Mouse (Mus musculus) intestine, embryonic 16.5 days (tissue): Measurements from ENCODE around the gene Tspan12. TPM values are rescaled to one million over a fixed set of nuclear protein-coding genes. Genes with fewer than 3 reads are reported as not detected.
"Not testable (repeated sequence)": the region's sequence is repeated elsewhere in the genome, so short reads cannot be mapped to it uniquely, and the experiment has no call there.

Source experiments
- ATAC-seq: fragments of 200-750 bp; cut with Nextera tagmentation; 2 replicates; pipeline ENCODE4 v1.8.0; 2017; ENCODE audit warnings: moderate TSS enrichment, moderate library complexity
- H3K27ac ChIP-seq: fragments of 300-500 bp; sonication (generic); 2 replicates; pipeline ENCODE4 v1.5.1; 2014; ENCODE audit warnings: mild to moderate bottlenecking, low read length
- H3K27me3 ChIP-seq: fragments of 300-500 bp; sonication (generic); replicated peaks from 2 replicates; pipeline ENCODE4 v1.6.1; 2014; ENCODE audit warnings: low read length, control low read depth, mixed read lengths; ENCODE audit not compliant: control insufficient read depth, insufficient read depth
- H3K36me3 ChIP-seq: fragments of 300-500 bp; sonication (generic); 2 replicates; pipeline ENCODE4 v1.6.1; 2014; ENCODE audit warnings: low read length, control low read depth; ENCODE audit not compliant: control insufficient read depth, insufficient read depth
- H3K4me1 ChIP-seq: fragments of 300-500 bp; sonication (generic); 2 replicates; pipeline ENCODE4 v1.6.1; 2014; ENCODE audit warnings: low read length, control low read depth, mixed read lengths; ENCODE audit not compliant: control insufficient read depth, insufficient read depth
- H3K4me2 ChIP-seq: fragments of 300-500 bp; sonication (generic); 2 replicates; pipeline ENCODE4 v1.6.1; 2014; ENCODE audit warnings: low read depth, low read length, control low read depth
- H3K4me3 ChIP-seq: fragments of 300-500 bp; sonication (generic); 2 replicates; pipeline ENCODE4 v1.5.1; 2014; ENCODE audit warnings: mild to moderate bottlenecking, low read length
- H3K9ac ChIP-seq: fragments of 300-500 bp; sonication (generic); 2 replicates; pipeline ENCODE4 v1.6.1; 2014; ENCODE audit warnings: low read depth, low read length
- H3K9me3 ChIP-seq: fragments of 300-500 bp; sonication (generic); 2 replicates; pipeline ENCODE4 v1.6.1; 2016; ENCODE audit warnings: low read length, control low read depth; ENCODE audit not compliant: control insufficient read depth
- WGBS: fragments of 180-500 bp; shearing (Covaris S2); extraction: QIAGEN DNeasy Blood & Tissue Kit; methylation state at CpG from one replicate; pipeline ENCODE4 v1.1.7; 2014; 5-methylcytosine and 5-hydroxymethylcytosine counted together
- polyA plus RNA-seq: library from polyadenylated mRNA; unstranded; fragments of >200 nt; fragmentation: Nextera tagmentation; extraction: Ambion mirVana; gene quantifications from 2 replicates; pipeline ENCODE4 v1.2.1, GENCODE M21; 2015

Gene Tspan12
- 63.8 TPM in 2 replicates for polyA plus RNA-seq

GRCm38 (mm10) chr6:21852344-21852785 is at the start of gene Tspan12:
TSS of gene Tspan12 (minus strand) at chr6:21852515.
- no peaks in the 10 kb centered on the region for H3K36me3 ChIP-seq
- H3K4me1 ChIP-seq: peaks cover 13% of the 10 kb centered on the region; the same call in 1 of the 2 replicates
- H3K9ac ChIP-seq: peak within 1 kb of the TSS; percentile 86
- H3K4me2 ChIP-seq: peak within 1 kb of the TSS; percentile 80
- H3K27me3 ChIP-seq: no peaks in the 10 kb centered on the region
- WGBS: under 1% methylated on average over 13 of the region's 13 CpGs
- ATAC-seq: no peak
- H3K27ac ChIP-seq: peak within 1 kb of the TSS; percentile 94
- H3K4me3 ChIP-seq: peak within 1 kb of the TSS; percentile 75
- no peaks in the 10 kb centered on the region for H3K9me3 ChIP-seq

GRCm38 (mm10) chr6:21894451-21894850 is 42.1 kb upstream of the Tspan12 start:
- no peak overlapping the region for H3K4me2 ChIP-seq
- 53% methylated on average over 7 of the region's 7 CpGs for WGBS
- no peaks in the 10 kb centered on the region for H3K27me3 ChIP-seq
- H3K4me3 ChIP-seq: no peak overlapping the region
- H3K4me1 ChIP-seq: no peaks in the 10 kb centered on the region
- no peak overlapping the region for H3K9ac ChIP-seq
- no peaks in the 10 kb centered on the region for H3K9me3 ChIP-seq
- H3K36me3 ChIP-seq: no peaks in the 10 kb centered on the region
- no peak overlapping the region for H3K27ac ChIP-seq
- 0 out of 2 replicates have a peak, but pooled peaks have one; percentile 31 for ATAC-seq

- Histone ChIP-seq H3K36me3 (no peaks in the 10 kb centered on the region), H3K4me1 (no peaks in the 10 kb centered on the region), H3K27me3 (no peaks in the 10 kb centered on the region), H3K9me3 (no peaks in the 10 kb centered on the region), H3K9ac (no peak overlapping the region), H3K27ac (no peak overlapping the region), H3K4me2 (no peak overlapping the region), H3K4me3 (no peak overlapping the region)
- ATAC-seq: no peak
- WGBS: 67% methylated on average over 2 of the region's 2 CpGs
Observed at GRCm38 (mm10) chr6:21889101-21889500, 36.8 kb upstream of the Tspan12 start.

- ATAC-seq, H3K27ac ChIP-seq, H3K4me2 ChIP-seq, H3K9me3 ChIP-seq, H3K9ac ChIP-seq, H3K36me3 ChIP-seq, H3K4me3 ChIP-seq, H3K4me1 ChIP-seq, H3K27me3 ChIP-seq: not testable (repeated sequence)
Observed at GRCm38 (mm10) chr6:21887971-21888370, 35.7 kb upstream of the Tspan12 start.

- 43% methylated on average over 6 of the region's 6 CpGs for WGBS
- peak; percentile 33; the same call in 1 of the 2 replicates for ATAC-seq
- H3K4me1 ChIP-seq: no peaks in the 10 kb centered on the region
- no peak overlapping the region for H3K27ac ChIP-seq
- H3K9ac ChIP-seq: no peak overlapping the region
- H3K36me3 ChIP-seq: no peaks in the 10 kb centered on the region
- no peaks in the 10 kb centered on the region for H3K27me3 ChIP-seq
- H3K4me2 ChIP-seq: no peak overlapping the region
- H3K4me3 ChIP-seq: no peak overlapping the region
- no peaks in the 10 kb centered on the region for H3K9me3 ChIP-seq
Observed at GRCm38 (mm10) chr6:21879496-21879895, 27.2 kb upstream of the Tspan12 start.

- Histone ChIP-seq H3K4me3 (no peak overlapping the region), H3K4me1 (no peaks in the 10 kb centered on the region), H3K4me2 (no peak overlapping the region), H3K9me3 (no peaks in the 10 kb centered on the region), H3K9ac (no peak overlapping the region), H3K27ac (no peak overlapping the region), H3K27me3 (no peaks in the 10 kb centered on the region), H3K36me3 (no peaks in the 10 kb centered on the region)
- WGBS: 20% methylated on average over 1 of the region's 1 CpGs
- ATAC-seq: no peak
Observed at GRCm38 (mm10) chr6:21867310-21867709, 15.0 kb upstream of the Tspan12 start.

GRCm38 (mm10) chr6:21864179-21864578 is 11.9 kb upstream of the Tspan12 start:
- ATAC-seq: no peak
- 46% methylated on average over 8 of the region's 8 CpGs for WGBS
- Histone ChIP-seq H3K27ac (no peak overlapping the region), H3K4me1 (no peaks in the 10 kb centered on the region), H3K4me3 (no peak overlapping the region), H3K9ac (no peak overlapping the region), H3K27me3 (no peaks in the 10 kb centered on the region), H3K4me2 (no peak overlapping the region), H3K36me3 (no peaks in the 10 kb centered on the region), H3K9me3 (no peaks in the 10 kb centered on the region)

- no peaks in the 10 kb centered on the region for H3K27me3 ChIP-seq
- WGBS: 14% methylated on average over 1 of the region's 1 CpGs
- no peak overlapping the region for H3K9ac ChIP-seq
- H3K4me1 ChIP-seq: no peaks in the 10 kb centered on the region
- H3K36me3 ChIP-seq: no peaks in the 10 kb centered on the region
- H3K4me3 ChIP-seq: no peak overlapping the region
- H3K27ac ChIP-seq: no peak overlapping the region
- ATAC-seq: 0 out of 2 replicates have a peak, but pooled peaks have one; percentile 63
- no peaks in the 10 kb centered on the region for H3K9me3 ChIP-seq
- H3K4me2 ChIP-seq: no peak overlapping the region
Observed at GRCm38 (mm10) chr6:21863561-21863960, 11.2 kb upstream of the Tspan12 start.

- no peaks in the 10 kb centered on the region for H3K9me3 ChIP-seq
- no peak overlapping the region for H3K9ac ChIP-seq
- H3K4me3 ChIP-seq: no peak overlapping the region
- H3K36me3 ChIP-seq: no peaks in the 10 kb centered on the region
- H3K4me2 ChIP-seq: no peak overlapping the region
- ATAC-seq: no peak
- no peak overlapping the region for H3K27ac ChIP-seq
- H3K27me3 ChIP-seq: no peaks in the 10 kb centered on the region
- H3K4me1 ChIP-seq: no peaks in the 10 kb centered on the region
- WGBS: 80% methylated on average over 2 of the region's 2 CpGs
Observed at GRCm38 (mm10) chr6:21861316-21861715, 9.0 kb upstream of the Tspan12 start.

GRCm38 (mm10) chr6:21857843-21858242 is 5.5 kb upstream of the Tspan12 start:
- Histone ChIP-seq H3K36me3 (no peaks in the 10 kb centered on the region), H3K9me3 (no peaks in the 10 kb centered on the region), H3K4me3 (no peak overlapping the region), H3K27ac (no peak overlapping the region), H3K27me3 (no peaks in the 10 kb centered on the region), H3K9ac (no peak overlapping the region), H3K4me2 (no peak overlapping the region), H3K4me1 (peaks cover 7% of the 10 kb centered on the region; the same call in 1 of the 2 replicates)
- WGBS: 46% methylated on average over 7 of the region's 7 CpGs
- no peak for ATAC-seq
